Mouse (Mus musculus) cerebellum, adult 18-20 months (tissue): ENCODE measurements around the gene Slx4ip.

ENCODE experiments used
- DNase-seq, 2 experiments: peaks; one replicate each; pipeline ENCODE4 v3.0.0; 2021

Slx4ip gene

DNA sequence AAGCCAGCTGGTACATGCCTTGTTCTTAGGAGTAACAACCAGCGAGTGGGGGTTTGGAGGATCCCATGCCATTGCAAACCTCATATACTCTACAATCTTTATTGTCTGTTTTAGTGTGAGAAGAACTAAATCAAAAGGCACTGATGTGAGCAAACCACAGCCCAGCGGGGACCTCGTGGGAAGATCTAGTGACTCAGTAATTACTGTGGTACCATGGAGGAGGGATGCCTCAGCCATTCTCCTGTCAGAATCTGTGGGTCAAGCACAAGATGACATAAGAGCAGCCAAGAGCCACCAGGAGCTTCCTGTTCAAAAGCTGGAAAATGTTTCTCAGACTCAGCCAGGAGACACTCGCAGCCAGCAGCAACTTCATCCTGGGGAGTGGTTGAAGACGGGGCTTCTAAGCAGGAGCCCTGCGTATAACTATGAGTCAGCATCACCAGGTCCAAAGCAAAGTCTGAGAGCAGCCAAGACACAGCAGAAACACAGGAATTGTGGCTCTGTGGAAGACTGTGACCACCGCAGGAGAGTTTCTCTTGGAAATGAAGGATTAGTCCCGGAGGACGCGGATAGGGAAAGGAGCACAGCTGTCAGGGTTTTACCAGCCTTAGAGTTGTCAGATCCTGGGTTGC is 176.6 kb downstream of the Slx4ip start:
- no peak for DNase-seq

DNA sequence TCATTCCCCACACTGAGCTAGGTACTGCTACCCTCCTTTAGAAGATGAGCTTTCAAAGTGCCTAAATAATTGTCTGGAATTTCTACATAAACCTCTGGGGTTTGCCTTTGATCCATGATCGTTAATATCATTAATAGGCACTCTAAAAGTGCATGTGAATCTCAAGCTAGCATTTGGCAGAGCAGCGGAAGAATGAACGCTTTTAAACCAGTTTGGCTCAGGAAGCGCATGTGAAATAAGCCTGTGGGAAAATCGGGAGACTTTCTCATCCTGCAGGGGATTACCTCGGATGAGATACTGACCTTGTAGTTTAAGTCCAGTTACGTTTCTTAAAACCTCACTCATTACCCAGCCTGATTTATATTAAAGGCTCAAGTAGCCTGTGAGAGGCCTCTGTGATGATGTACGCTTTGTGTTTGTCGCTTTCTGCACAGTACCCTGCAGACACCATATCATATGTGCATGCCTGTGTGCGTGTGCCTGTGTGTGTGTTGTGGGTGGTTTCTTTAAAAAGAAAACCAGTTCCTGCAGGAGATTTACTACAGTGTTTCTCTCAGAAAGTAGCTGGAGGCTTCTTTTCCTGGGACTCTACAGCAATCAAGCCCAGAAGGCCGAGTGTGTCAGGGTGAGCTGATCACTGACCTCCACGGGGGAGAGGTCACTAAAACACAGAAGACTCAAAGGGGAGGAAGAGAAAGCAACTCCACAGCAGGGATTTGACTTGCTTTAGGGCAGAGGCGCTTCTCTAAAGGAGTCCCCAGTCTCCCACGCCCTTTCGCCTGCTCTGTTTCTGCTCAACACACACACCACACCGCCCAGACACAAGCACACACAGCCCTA is 182.7 kb downstream of the Slx4ip start:
- no peak for DNase-seq

DNA sequence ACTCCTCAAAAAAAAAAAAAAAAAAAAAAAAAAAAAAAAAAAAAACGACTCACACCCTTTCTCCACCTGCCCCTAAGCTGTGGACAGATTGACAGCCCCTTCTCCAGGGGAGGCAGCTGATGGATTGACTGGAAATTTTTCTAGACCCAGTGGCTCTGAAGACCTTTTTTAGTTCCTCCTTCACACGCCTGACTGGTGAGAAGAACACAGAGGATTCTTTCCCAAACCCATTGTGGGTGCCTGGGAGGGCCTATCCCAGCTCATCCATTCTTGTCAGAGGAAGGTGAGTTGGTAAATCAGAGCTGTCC is 183.2 kb downstream of the Slx4ip start:
- no peak for DNase-seq

DNA sequence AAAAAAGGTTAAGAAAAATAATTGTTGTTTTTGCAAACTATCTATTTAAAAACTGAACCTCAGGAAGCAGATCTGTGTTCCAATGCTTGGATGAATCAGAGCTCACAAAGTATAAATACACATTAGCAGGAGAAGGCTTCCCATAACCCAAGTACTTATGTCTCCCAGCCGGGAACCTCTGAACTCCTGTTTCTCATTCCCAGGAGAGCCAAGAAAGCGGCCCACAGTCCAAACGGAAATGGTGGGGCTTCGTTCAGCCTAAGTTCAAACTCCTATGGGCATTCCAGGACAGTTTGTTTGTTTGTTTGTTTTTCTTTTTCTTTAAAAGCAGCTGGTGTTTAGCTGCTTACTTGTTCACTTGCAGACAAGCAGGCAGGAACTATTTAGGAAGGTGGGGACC is 187.8 kb downstream of the Slx4ip start:
- DNase-seq: no peak

DNA sequence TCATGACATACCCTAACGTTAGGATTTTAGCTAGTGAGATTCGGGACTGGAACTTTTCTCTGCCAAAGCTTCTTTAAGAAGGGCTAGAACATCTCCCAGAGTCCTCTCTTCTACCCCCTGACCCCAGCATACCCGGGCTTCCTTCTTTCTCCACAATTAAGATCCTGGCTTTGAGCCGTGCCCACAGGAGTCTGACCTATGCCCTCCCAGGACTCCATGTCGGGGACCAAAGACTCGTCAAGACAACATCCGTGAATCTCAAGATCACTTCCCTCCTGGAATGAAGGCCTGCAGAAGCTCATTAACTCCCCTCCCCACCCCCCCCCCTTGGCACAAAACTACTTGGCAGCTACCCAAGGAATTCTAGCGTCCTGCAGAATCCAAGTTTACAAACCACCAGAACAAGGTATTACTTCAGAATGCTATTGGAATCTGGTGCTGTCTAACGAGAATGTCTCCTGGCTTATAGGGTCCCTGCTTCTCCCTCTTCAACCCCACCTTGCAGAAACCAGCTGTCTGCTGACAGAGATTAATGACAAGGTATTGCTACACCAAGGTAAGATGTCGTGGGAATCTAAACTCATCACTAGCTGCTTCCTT is 188.8 kb downstream of the Slx4ip start:
- DNase-seq: no peak

DNA sequence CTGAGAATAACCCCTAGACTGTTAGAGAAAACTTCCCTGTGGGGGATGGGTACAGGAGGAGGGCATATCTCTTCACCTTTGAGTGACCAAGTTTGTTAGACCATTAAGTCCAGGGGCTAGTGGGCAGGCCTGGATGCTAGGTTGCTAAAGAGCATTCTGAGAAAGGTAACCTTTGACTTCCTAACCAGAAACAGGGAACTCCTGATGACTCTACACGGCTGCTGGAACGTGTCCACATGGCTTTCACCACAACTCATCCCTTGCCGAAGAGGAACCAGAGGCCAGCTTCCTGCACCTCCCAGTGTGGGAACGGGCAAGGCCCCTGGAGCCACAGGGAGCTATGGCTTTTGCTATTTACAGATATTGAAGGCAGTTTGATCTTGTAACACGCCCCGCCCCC is 189.4 kb downstream of the Slx4ip start:
- DNase-seq: no peak

DNA sequence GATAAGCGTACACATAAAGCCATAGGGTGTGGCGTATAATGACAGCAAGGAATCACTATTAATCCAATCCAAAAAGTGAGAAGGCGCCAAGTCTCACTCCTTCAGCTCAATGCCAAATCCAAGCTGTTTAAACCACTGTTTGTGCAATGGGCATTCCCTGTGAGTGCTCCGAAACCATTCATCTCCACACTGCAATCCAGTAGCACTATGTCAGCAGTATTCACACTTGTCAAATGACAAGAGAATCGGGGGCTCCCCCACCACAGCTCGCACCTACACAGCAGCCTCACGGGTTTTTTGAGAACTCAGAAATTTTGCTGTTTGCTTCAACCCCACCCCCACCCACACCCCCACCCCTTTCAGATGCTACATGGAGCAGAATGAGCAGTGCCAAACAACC is 190.0 kb downstream of the Slx4ip start:
- DNase-seq: no peak

DNA sequence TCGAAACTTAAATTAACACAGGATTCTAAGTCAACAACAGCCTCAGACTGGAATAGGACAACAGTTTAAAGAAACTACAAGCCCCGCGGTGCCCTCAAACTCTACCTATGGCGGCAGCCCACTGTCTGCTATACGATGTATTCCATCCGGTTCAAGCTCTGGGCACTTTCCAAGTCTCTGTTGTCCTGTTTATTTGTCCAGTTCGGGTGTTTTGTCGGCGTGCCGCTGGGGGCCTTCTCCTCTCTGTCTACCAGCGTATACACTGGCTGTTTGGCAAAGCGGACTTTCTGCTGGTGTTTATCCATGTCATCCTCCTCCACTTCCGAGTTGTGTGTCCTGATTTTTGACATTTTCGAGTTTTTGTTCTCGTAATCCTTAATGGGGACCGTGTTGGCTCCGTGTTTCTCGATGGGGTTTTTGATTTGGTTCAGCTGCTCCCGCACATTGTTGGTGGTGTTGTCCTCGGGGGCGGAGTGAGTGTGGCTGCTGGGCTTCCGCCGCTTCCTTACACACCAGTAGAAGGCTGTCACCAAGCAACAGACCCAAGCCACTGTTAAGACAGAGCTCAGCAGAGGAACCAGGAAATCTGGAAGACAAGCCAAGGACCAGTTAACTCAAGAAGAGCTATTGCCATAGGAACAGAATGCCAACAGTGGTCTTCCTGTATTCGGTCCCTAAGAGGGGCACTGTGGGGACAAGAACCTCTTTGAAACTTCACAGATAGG is 192.0 kb downstream of the Slx4ip start:
- DNase-seq: no peak

DNA sequence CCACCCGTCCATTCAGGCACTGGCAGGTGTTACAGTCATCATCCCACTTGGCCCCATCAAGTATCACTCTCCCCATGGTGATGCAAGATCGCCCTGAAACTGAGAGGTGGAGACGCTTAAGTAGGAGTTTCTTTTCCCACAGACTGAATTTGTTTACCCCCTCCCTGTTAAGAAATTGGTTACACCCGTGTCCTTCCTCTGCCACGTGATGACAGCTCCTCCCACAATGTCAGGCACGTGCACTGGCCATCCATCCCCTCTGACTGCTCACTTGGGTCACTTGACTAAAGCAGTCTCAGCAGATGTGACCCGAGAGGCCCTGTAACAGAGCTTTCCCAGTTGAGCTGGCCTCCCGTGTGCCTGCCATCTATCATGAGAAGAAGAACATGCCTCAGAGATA is 194.2 kb downstream of the Slx4ip start:
- no peak for DNase-seq

DNA sequence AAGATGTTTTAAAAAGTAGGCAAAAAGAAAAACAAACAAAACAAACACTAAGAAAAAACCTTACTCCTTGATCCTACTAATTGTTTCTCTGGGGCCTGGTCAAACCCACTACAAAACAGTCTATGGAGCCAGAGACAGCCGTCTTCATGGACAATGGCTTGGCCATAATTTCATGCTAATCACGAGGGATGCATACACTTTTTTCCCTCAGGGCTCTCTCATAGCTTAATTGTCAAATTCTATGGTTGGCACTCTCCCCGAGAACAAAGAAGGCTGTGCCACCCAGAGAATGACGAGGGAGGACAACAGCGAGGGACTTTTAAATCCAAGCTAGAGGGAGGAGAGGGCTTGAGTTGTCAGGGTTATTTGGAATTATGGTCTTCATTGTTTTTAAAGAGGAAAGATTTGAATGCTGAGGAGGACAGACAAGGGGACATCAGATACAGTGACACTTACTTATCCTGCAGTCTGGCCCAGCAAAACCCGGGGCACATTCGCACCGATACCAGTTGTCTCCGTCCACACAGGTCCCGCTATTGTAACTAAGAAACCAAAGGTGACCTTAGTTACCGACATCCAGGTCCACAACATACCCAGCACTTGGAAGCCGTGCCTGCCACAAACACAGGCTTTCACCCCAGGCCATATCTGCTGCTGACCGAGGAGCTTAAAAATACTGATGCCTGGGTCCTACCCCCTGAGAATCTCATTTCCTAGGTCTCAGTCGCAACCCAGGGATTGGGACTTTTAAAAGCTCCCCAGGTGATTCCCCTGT is 195.8 kb downstream of the Slx4ip start:
- DNase-seq: no peak

DNA sequence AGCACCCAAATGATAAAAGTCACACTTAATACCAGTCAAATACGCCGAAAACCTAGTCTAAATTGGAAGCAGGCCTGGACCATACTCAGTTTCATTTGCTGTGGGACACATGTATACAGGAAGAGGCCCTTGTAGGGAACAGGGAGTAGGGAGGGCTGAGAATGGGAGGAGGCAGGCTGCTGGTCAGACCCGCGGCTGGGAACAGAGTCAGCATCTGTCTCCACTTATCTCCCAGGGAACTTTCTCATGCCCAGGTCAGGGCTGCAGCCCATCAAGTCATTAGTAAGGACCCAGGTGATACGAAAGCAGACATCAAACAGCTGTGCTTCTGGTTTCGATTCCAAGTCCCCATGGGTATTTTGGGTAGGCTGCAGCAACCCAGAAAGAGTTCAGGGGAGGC is 196.7 kb downstream of the Slx4ip start:
- no peak for DNase-seq

DNA sequence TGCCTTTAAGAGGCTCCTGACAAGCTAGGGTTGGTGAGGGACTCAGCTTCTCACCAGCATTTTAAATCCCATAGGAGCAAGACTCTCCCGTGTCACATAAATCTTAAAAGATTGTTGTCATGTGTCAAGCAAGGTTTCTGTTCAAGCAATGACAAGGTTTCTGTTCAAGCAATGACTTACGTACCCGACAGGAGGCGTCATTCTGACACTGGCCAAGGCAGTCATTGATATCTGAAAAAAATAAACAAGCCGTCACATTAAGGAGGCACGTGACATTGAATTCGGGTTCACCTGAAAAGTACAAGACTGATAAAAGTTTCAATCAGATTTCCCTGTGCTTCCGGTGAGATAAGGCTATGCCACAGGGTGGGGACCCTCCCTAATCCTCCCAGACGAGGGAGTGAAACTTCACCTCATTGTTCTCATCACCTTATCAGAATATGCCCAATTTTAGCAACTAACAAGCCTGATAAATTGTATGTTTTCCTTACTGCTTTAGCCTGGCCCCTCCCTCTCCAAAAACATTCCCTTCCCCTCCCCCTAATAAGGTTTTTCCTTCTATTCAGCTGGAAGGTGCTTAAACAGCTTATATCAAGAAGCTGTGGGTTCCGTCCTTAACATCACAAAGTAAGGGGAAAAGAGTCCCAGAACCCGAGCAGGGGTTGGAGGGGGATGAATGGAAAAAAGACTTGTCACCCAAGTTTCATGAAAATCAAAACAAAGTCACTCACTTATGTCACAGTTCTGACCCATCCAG is 200.9 kb downstream of the Slx4ip start:
- DNase-seq: no peak

DNA sequence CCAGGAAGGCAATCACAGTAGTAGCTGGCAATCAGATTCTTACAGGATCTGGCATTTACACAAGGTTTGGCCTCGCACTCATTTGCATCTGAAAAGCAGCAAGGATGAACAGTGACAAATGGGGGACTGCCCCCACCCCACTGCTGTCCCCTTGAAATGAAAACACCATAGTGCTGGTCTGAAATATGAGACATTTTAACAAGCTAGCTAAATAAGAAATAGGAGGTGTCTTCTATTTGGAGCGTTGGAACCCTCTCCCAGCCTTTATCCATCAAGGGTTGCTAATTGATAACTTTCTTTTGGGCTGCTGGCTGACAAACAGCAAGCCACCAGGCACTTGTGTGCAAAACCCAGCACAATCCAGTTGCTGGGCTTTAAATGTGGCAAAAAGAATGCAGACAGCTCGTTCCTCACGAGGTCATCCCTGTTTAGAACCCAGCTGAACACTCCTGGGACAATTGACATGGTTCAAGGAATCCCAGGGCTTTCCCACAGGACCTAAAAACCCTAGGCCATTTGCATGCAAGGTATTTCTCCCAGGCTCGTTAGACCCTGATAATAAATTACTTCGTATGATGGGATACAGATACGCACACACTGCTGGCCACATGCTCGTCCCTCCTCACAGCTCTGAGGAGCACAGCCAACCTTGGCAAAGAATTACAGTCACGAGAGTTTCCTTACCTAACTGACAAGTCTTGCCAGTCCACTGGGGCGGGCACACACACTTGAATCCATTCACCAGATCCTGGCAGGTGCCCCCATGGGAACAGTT is 201.7 kb downstream of the Slx4ip start:
- DNase-seq: no peak

DNA sequence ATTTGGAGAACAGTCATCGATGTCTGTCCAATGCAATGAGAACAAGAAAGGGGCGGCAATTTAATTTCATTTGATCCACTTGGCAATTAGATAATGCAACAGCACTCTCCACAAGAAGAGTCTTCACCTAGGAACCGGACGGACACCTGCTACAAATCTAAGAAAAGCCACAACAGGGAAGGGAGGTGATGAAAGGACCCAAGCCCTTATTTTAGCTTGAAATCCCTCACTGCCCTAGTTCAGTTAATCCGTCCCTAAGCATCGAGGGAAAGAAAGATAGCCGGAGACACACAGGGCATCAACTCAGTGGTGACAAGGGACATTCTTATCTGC is 202.2 kb downstream of the Slx4ip start:
- DNase-seq: no peak

DNA sequence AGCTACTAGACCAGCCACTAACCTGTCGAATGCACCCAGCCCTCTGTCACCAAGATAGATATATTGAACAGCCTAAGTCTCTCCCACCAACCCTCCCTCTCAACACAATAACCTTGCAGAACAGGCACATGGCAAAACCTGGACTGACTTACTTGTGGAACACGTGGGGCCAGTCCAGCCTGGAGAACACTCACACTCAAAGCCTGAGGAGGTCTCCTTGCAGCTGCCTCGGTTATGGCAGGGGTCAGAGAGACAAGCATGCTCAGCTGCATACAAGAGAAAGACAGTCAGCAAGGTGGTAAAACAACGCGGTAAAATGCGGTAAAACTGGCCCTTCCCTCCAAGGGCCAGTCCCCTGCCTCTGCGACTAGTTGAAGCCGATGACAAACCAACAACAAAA is 203.3 kb downstream of the Slx4ip start:
- no peak for DNase-seq

DNA sequence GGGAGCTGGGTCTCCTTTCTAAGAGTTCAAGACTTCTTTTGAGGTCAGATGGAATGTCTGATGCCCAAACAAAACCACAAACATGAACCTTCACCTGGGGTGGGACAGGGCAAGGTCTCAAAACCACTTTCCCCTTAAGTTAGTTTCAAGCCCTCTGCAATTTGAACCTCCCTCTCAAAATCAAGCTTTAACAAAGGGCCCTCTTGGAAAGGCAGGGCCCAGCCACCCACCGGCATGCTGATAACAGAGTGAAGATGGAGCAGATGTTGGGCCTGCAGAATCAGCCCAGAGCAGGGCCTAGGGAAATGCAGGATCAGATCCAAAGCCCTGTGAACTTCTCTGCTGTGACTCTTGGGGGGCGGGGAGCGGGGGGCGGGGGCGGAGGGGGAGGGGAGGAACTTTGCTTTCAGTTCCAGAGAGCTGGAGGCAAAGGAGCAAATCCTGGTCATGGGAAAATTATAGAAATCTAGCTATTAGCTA is 206.0 kb downstream of the Slx4ip start:
- no peak for DNase-seq

DNA sequence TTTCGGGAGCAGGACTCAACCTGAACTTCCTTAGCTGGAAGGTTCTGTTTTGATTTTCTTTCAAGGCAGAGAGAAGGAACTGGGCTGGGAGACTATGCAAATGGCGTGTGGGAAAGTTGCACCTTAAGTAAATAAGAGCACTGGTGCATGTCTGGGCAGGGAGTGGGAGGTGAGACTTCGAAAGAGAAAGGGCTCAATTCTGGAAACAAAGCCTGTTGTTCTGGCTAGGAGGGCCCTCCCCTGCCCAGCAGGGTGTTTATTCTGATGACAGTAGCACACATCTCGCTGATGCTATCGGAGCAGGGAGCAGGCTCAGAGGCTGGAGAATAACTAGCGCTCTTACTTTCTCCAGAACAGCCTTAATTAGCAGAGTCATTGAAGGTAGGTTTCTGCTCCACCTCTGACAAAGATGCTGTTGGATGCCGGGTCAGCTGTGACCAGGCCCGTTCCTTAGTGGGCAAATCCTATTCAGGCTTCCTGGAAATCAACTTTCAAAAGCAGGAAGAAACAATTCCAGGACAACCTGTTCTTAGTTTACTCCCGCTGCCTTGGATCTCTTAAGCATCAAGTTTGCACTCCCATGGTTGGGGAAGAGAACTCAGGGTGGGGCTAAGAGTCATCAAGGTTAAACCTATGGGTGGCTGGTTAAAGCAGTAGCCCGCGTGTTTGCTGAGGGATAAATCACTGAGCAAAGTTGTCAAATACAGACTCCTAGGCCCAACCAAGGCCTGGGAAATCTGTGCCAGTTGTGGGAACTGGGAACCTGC is 207.4 kb downstream of the Slx4ip start:
- DNase-seq: no peak

DNA sequence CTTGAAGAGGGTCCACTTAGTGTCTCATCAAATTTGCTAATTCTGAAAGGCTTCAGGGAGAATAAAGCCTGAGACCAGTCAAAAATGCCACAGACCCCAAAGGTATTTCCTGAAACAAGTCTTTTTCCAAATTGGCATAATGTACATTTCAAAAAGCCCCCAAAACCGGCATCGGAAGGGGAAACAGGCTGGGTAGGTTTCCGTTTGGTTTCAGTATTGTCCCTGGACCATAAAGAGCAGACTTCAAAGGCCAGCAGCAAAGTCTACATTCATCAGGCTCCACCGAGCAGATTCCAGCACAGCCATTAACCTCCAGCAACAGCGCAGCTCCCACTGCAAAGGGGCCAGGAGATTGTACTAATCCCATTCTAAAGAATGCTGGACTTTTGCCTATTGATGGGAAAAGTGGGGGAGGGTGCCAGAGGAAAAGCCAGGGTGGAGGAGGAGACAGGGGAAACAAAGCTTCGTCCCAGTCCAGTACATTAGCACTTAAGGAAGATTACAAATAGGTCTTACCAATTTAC is 208.3 kb downstream of the Slx4ip start:
- no peak for DNase-seq

DNA sequence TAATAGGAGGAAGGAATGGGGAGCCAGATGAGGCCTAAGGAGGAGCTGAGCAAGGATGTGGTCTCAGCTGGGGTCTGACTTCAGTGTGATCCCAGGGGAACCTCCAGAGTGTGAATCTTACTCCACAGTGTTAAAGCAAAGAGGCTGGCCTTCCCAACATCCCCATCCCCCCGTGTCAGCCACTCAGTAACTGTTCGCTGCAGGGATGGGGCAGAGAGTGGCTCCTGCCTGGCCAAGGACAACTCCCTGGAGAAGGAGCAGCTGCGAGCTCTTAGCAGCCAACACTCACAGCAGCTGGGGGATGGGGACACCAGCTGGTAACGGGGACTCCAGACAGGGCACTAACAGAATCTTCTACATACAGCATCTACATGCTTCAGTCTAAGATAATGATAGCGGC is 210.1 kb downstream of the Slx4ip start:
- DNase-seq: no peak

DNA sequence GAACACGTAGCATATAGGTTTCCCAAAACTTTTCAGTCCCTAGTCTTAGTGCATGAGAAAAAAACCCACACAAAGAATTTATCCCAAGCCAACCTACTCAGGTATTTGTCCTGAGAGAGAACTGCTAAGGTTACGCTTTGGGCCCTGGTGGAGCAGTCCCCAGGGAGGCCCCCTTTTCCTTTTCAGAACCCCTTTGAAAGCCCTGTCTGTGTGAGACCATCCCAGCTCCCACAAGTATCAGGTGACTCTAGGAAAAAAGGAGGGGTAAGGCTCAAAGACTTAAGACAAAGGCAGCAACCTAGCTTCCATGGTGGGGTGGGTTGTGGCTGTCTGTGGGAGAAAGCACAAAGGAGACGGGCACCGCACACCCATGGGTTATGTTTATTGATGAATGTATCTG is 216.2 kb downstream of the Slx4ip start:
- DNase-seq: no peak
